ENCODE assay signal across 8 mouse cellular contexts in genomic region chr4:108387106-108387505, GRCm38 (mm10). TPM values are rescaled to one million over a fixed set of nuclear protein-coding genes. Genes with fewer than 3 reads are reported as not detected.
DNase-seq lines count a peak whose midpoint lies in the region; ATAC-seq and TF ChIP-seq lines count a peak whose summit lies in the region.

No protein-coding gene starts in this region.

- H3K36me3 ChIP-seq in embryonic facial prominence, embryonic 14.5 days (ENCODE audit: control insufficient read depth, insufficient read depth, low read length): no peaks in the 10 kb centered on the region
- no peaks in the 10 kb centered on the region for H3K36me3 ChIP-seq in hindbrain, embryonic 16.5 days (ENCODE audit: control insufficient read depth, insufficient read depth, low read length)
- no peaks in the 10 kb centered on the region for H3K36me3 ChIP-seq in myocyte (ENCODE audit: control insufficient read depth, insufficient read depth)

- DNase-seq in kidney, postnatal 4 days: peak; percentile 30 to 44
- no peak for DNase-seq in kidney, postnatal 14 days
- peak; percentile 40 for DNase-seq in embryonic facial prominence, embryonic 14.5 days (ENCODE audit: low spot score)
- DNase-seq in ovary, postnatal 14 days (ENCODE audit: low spot score): no peak
- no peak for DNase-seq in layer of hippocampus, adult 9-10 months (ENCODE audit: low spot score)
- no peak for DNase-seq in cerebellum, postnatal 4 days (ENCODE audit: low spot score in 2 of 2)

- H3K79me2 ChIP-seq in myocyte (ENCODE audit: control insufficient read depth, insufficient read depth): no peaks in the 10 kb centered on the region

- H3K27ac ChIP-seq in embryonic facial prominence, embryonic 14.5 days (replicated peaks; ENCODE audit: low read depth, low read length): peak overlapping the region; percentile 84
- H3K27ac ChIP-seq in hindbrain, embryonic 16.5 days (ENCODE audit: low read depth, low read length): peak overlapping the region; percentile 64; the same call in 1 of the 2 replicates

- H3K27me3 ChIP-seq in embryonic facial prominence, embryonic 14.5 days (replicated peaks; ENCODE audit: control insufficient read depth, insufficient read depth, low read length): peaks cover 9% of the 10 kb centered on the region
- H3K27me3 ChIP-seq in hindbrain, embryonic 16.5 days (replicated peaks; ENCODE audit: control insufficient read depth, insufficient read depth, low read length): peaks cover 4% of the 10 kb centered on the region; the same call in 1 of the 2 replicates
- H3K27me3 ChIP-seq in myocyte (ENCODE audit: control insufficient read depth, insufficient read depth, insufficient read length): no peaks in the 10 kb centered on the region

- H3K4me3 ChIP-seq in embryonic facial prominence, embryonic 14.5 days (ENCODE audit: low read depth, low read length): peak overlapping the region; percentile 39; the same call in 1 of the 2 replicates
- peak overlapping the region; percentile 42 for H3K4me3 ChIP-seq in hindbrain, embryonic 16.5 days (ENCODE audit: low read length)
- H3K4me3 ChIP-seq in myocyte: peak overlapping the region; percentile 2

- peak overlapping the region; percentile 67 for H3K9ac ChIP-seq in embryonic facial prominence, embryonic 14.5 days (ENCODE audit: low read depth, low read length)
- peak overlapping the region; percentile 68 for H3K9ac ChIP-seq in hindbrain, embryonic 16.5 days (ENCODE audit: low read depth, low read length)

- TF ChIP-seq POLR2A in myocyte (IDR thresholded peaks at IDR 0.05; ENCODE audit: insufficient read length, low read depth): no peak

- peaks cover 8% of the 10 kb centered on the region; the same call in 1 of the 2 replicates for H3K4me1 ChIP-seq in embryonic facial prominence, embryonic 14.5 days (ENCODE audit: control insufficient read depth, insufficient read depth, low read length)
- peaks cover 16% of the 10 kb centered on the region for H3K4me1 ChIP-seq in hindbrain, embryonic 16.5 days (ENCODE audit: control insufficient read depth, insufficient read depth, low read depth, low read length)

- H3K9me3 ChIP-seq in embryonic facial prominence, embryonic 14.5 days (ENCODE audit: control insufficient read depth, low read length): no peaks in the 10 kb centered on the region
- H3K9me3 ChIP-seq in hindbrain, embryonic 16.5 days (ENCODE audit: control insufficient read depth, low read length): no peaks in the 10 kb centered on the region

- peak; percentile 38; the same call in 1 of the 2 replicates for ATAC-seq in embryonic facial prominence, embryonic 14.5 days (ENCODE audit: low read depth)
- peak; percentile 16; the same call in 1 of the 2 replicates for ATAC-seq in hindbrain, embryonic 16.5 days

- H3ac ChIP-seq in myocyte (ENCODE audit: control insufficient read depth, insufficient read length): no peak overlapping the region

- WGBS in embryonic facial prominence, embryonic 14.5 days: 26% methylated on average over 4 of the region's 4 CpGs
- WGBS in hindbrain, embryonic 16.5 days: 36% methylated on average over 4 of the region's 4 CpGs

- H3K4me2 ChIP-seq in embryonic facial prominence, embryonic 14.5 days (ENCODE audit: low read depth, low read length): peak overlapping the region; percentile 72
- peak overlapping the region; percentile 80 for H3K4me2 ChIP-seq in hindbrain, embryonic 16.5 days (ENCODE audit: low read length)
- H3K4me2 ChIP-seq in myocyte (ENCODE audit: low read depth): peak overlapping the region; percentile 66

TF ChIP-seq in myocyte, 11 proteins besides CTCF, POLR2A, EP300 and RAD21:
- no peak for TF ChIP-seq CEBPB (IDR thresholded peaks at IDR 0.05; ENCODE audit: insufficient read depth, poor library complexity, severe bottlenecking)
- TF ChIP-seq TCF12 (IDR thresholded peaks at IDR 0.05; ENCODE audit: insufficient read depth, poor library complexity, severe bottlenecking): no peak
- TF ChIP-seq MAX (IDR thresholded peaks at IDR 0.05; ENCODE audit: low read depth): no peak
- no peak for TF ChIP-seq MYOG (IDR thresholded peaks at IDR 0.05; ENCODE audit: control insufficient read depth in 1 of 3, insufficient read depth in 1 of 3, insufficient read length in 2 of 3, low read depth in 2 of 3)
- no peak for TF ChIP-seq TCF3 (IDR thresholded peaks at IDR 0.05; ENCODE audit: insufficient read length, low read depth)
- TF ChIP-seq E2F4 (IDR thresholded peaks at IDR 0.05; ENCODE audit: insufficient read depth): no peak
- TF ChIP-seq POLR2AphosphoS2 (IDR thresholded peaks at IDR 0.05; ENCODE audit: insufficient read length, low read depth): no peak
- TF ChIP-seq MYOD1 (IDR thresholded peaks at IDR 0.05; ENCODE audit: control insufficient read depth in 1 of 3, insufficient read length in 2 of 3, low read depth in 2 of 3): no peak
- TF ChIP-seq USF1 (IDR thresholded peaks at IDR 0.05; ENCODE audit: low read depth): no peak
- TF ChIP-seq REST (IDR thresholded peaks at IDR 0.05; ENCODE audit: insufficient read depth, insufficient read length): no peak
- no peak for TF ChIP-seq SRF (IDR thresholded peaks at IDR 0.05; ENCODE audit: control insufficient read depth, insufficient read length, low read depth)

RNA-seq across cellular contexts. Expression of gene Shisal2a, which starts 4.0 kb away (rescaled TPM):
- polyA plus RNA-seq in embryonic facial prominence, embryonic 14.5 days (2014; fragmentation: Nextera tagmentation; extraction: Ambion mirVana): 3.9 and 4.7 TPM in 2 replicates
- 4.5 and 5.7 TPM in 2 replicates for polyA plus RNA-seq in hindbrain, embryonic 16.5 days (2015; fragmentation: Nextera tagmentation; extraction: Ambion mirVana)
- polyA plus RNA-seq in myocyte (2012; fragmentation: generic; extraction: Trizol): 0.40 TPM

RNA-seq across cellular contexts. Expression of gene Gpx7, which starts 19.7 kb away (rescaled TPM):
- polyA plus RNA-seq in embryonic facial prominence, embryonic 14.5 days (2014; fragmentation: Nextera tagmentation; extraction: Ambion mirVana): 124 and 127 TPM in 2 replicates
- polyA plus RNA-seq in hindbrain, embryonic 16.5 days (2015; fragmentation: Nextera tagmentation; extraction: Ambion mirVana): 38.6 and 39.1 TPM in 2 replicates
- polyA plus RNA-seq in myocyte (2012; fragmentation: generic; extraction: Trizol): 0.34 TPM

RNA-seq across cellular contexts. Expression of gene Coa7, which starts 59.2 kb away (rescaled TPM):
- 39.5 and 40.2 TPM in 2 replicates for polyA plus RNA-seq in embryonic facial prominence, embryonic 14.5 days (2014; fragmentation: Nextera tagmentation; extraction: Ambion mirVana)
- polyA plus RNA-seq in hindbrain, embryonic 16.5 days (2015; fragmentation: Nextera tagmentation; extraction: Ambion mirVana): 50.1 and 56.7 TPM in 2 replicates
- polyA plus RNA-seq in myocyte (2012; fragmentation: generic; extraction: Trizol): 31.9 TPM

Comparison
In these comparisons a context has a peak if more than half of its experiments do, and no peak if none do; other contexts are left out.
1. DNase-seq: peak in kidney, postnatal 4 days (2 of 2) and embryonic facial prominence, embryonic 14.5 days (single experiment); none in kidney, postnatal 14 days (single experiment), ovary, postnatal 14 days (single experiment), layer of hippocampus, adult 9-10 months (single experiment) and cerebellum, postnatal 4 days (0 of 2).
2. RNA of gene Gpx7, which starts 19.7 kb away (polyA plus RNA-seq): 124 to 127 TPM in embryonic facial prominence, embryonic 14.5 days and 38.6 to 39.1 TPM in hindbrain, embryonic 16.5 days; 0.34 TPM in myocyte (single experiment); every median in the first group is over 10 times any median in the second.
3. Peak in every context shown above with its lines, with median percentiles within 50 percentile points of each other: H3K4me2 ChIP-seq and H3K4me3 ChIP-seq.